Mouse (Mus musculus): Measurements from ENCODE around the gene Glb1l.
"Not testable (repeated sequence)": the region's sequence is repeated elsewhere in the genome, so short reads cannot be mapped to it uniquely, and the experiment has no call there.

The Glb1l gene

GRCm38 (mm10) chr1:75210136-75211087 lies at the start of gene Glb1l, which contains the start of gene Stk16:
TSS of gene Glb1l (minus strand) at chr1:75210813.
TSS of gene Stk16 (plus strand) at chr1:75210838.
- DNase-seq (ENCODE audit: extremely low read depth, low read depth), result peak; percentile 90

GRCm38 (mm10) chr1:75255516-75256046 lies 45.0 kb upstream of the Glb1l start:
- DNase-seq (ENCODE audit: extremely low read depth, low read depth), result no peak

- DNase-seq (ENCODE audit: extremely low read depth, low read depth), result no peak
Observed at GRCm38 (mm10) chr1:75254625-75255013, 44.0 kb upstream of the Glb1l start.

- DNase-seq (ENCODE audit: extremely low read depth, low read depth), result peak; percentile 72
Observed at GRCm38 (mm10) chr1:75253849-75254624, 43.4 kb upstream of the Glb1l start.

- no peak for DNase-seq (ENCODE audit: extremely low read depth, low read depth)
Observed at GRCm38 (mm10) chr1:75253029-75253428, 42.4 kb upstream of the Glb1l start.

- no peak for DNase-seq (ENCODE audit: extremely low read depth, low read depth)
Observed at GRCm38 (mm10) chr1:75252308-75252707, 41.7 kb upstream of the Glb1l start.

GRCm38 (mm10) chr1:75251112-75251970 lies 40.7 kb upstream of the Glb1l start:
- DNase-seq (ENCODE audit: extremely low read depth, low read depth), result peak; percentile 62

- no peak for DNase-seq (ENCODE audit: extremely low read depth, low read depth)
Observed at GRCm38 (mm10) chr1:75250498-75250897, 39.9 kb upstream of the Glb1l start.

GRCm38 (mm10) chr1:75248041-75248772 lies 37.6 kb upstream of the Glb1l start:
- no peak for DNase-seq (ENCODE audit: extremely low read depth, low read depth)

GRCm38 (mm10) chr1:75247071-75247930 lies 36.7 kb upstream of the Glb1l start:
- no peak for DNase-seq (ENCODE audit: extremely low read depth, low read depth)

GRCm38 (mm10) chr1:75244836-75245235 lies 34.2 kb upstream of the Glb1l start:
- no peak for DNase-seq (ENCODE audit: extremely low read depth, low read depth)

GRCm38 (mm10) chr1:75244175-75244826 lies 33.7 kb upstream of the Glb1l start:
- no peak for DNase-seq (ENCODE audit: extremely low read depth, low read depth)

- DNase-seq (ENCODE audit: extremely low read depth, low read depth), result no peak
Observed at GRCm38 (mm10) chr1:75243411-75243810, 32.8 kb upstream of the Glb1l start.

GRCm38 (mm10) chr1:75239591-75239990 lies 29.0 kb upstream of the Glb1l start:
- DNase-seq (ENCODE audit: extremely low read depth, low read depth), result no peak

- DNase-seq (ENCODE audit: extremely low read depth, low read depth), result peak; percentile 67
Observed at GRCm38 (mm10) chr1:75236117-75237050, 25.8 kb upstream of the Glb1l start, which contains the start of gene Dnajb2. TSS of gene Dnajb2 (plus strand) at chr1:75236406.

- peak; percentile 81 for DNase-seq (ENCODE audit: extremely low read depth, low read depth)
Observed at GRCm38 (mm10) chr1:75234606-75235005, 24.0 kb upstream of the Glb1l start.

- not testable (repeated sequence) for DNase-seq (ENCODE audit: extremely low read depth, low read depth)
Observed at GRCm38 (mm10) chr1:75232489-75232888, 21.9 kb upstream of the Glb1l start.

Measured in MEL-GATA-1-ER (cell line).